Mouse (Mus musculus) cerebellum, adult 11-12 months (tissue): Measurements from ENCODE around the gene Ccdc78.

Experiments
- DNase-seq: peaks from one replicate; pipeline ENCODE4 v3.0.0; 2022

The Ccdc78 gene

DNA sequence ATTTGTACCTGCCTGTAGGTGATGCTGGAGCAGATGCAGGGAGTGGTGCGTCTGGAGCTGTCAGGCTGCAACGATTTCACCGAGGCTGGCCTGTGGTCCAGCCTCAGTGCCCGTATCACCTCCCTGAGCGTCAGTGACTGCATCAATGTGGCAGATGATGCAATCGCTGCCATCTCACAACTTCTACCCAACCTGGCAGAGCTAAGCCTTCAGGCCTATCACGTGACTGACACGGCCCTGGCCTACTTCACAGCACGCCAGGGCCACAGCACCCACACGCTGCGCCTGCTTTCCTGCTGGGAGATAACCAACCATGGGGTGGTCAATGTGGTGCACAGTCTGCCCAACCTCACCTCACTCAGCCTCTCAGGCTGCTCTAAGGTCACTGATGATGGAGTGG lies 31.3 kb downstream of the Ccdc78 start:
- DNase-seq = no peak

DNA sequence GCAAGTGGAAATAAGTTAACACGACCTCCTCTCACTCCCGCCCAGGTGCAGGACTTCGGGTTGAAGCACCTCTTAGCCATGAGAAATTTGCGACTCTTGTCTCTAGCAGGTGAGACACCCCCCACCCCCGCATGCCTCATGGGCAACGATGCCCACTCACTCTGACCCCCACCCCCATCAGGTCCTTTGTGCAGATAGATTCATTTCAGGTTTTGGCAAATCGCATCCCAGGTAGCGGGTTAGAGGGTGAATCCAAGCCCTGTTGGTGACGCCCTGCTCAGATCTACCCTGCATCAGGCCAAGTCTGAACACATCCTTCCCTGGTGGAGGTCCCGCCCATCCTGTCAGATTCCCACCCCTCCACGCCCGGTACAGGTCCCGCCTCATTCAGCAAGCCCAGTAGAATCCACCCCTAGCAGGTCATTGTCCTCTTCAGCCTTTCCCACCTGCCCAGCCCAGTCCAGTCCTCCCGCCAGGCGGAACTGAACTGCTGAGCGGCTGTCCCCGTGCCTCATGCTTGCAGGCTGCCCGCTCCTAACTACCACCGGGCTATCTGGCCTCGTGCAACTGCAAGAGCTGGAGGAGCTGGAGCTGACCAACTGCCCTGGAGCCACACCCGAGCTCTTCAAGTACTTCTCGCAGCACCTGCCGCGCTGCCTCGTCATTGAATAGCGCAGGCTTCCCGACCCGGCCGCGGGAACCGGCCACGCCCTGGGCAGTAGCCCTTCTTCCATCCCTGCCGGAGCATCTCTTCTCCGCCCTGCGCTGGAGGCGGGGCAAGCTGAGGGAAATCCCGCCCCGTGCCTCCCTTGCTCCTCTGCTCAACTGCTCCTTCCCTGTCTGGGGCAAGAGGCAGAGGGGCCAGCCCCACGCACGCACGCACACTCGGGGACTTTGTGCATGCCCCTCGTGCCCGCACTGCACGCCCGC lies 32.7 kb downstream of the Ccdc78 start:
- DNase-seq = no peak

DNA sequence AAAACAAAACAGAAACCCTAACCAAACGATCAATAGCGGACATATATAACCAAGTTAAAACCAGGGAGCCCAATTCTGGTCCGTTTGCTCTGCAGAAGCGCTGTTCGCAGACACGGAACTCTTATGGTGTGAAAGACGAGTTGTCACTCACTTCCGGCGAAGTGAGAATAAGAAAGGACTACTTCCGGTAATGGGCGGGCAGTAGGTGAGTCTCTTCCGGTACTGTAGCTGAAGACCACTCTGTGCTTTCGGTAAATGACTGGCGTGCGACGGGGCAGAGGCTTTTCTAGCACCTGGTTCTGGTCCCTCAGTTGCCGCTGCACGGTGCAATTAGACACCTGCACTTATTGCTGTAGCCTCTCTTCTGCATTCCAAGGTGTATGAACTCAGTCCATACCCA lies 37.1 kb downstream of the Ccdc78 start, which contains the start of gene Wdr24:
TSS of gene Wdr24 (plus strand) at position 176 of the 400 bp plus-strand sequence.
- peak; percentile 80 for DNase-seq

DNA sequence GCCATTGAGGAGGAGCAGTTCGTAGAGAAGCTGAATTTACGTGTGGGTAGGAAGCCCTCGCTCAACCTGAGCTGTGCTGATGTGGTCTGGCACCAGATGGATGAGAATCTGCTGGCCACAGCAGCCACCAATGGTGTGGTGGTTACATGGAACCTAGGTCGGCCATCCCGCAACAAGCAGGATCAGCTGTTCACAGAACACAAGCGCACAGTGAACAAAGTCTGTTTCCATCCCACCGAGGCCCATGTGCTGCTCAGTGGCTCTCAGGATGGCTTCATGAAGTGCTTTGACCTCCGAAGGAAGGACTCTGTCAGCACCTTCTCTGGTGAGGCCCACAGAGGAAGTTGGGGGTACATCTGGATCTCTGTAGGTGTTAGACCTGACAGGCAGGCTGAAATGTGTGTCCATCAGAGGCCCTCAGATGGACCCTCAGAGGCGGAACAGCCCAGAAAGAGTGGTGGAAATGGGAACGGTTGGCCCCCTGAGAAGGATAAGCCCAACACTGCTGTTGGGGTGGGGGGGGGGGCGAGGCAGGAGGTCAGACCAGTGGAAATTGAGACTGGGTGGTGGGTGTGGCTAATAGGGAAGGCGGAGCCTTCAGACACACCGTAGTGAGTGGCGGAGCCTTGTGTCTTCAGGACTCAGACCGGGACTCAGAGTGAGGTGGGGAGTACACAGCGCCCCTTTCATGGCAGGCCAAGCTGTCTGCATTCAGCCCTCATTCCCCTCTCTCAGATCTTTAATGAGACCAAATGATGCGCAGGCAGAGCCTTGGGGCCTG lies 38.2 kb downstream of the Ccdc78 start:
- peak; percentile 44 for DNase-seq

DNA sequence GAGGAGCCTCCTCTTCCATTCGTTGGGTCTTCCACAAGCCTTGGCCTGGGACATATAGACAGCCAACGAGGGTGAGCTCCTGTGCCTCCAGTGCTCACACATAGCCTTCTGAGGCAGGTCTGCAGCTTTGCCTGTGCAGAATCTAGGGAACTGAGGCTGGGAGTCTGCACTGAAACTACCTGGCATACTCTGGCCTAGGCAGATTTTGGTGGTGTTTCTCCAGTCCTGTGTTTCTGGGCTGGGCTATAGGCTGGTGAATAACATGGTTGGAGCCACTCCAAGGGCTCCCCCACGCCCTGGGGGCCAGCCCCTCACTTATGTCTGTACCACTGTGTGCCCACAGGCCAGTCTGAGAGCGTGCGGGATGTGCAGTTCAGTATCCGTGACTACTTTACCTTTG lies 38.9 kb downstream of the Ccdc78 start:
- DNase-seq = peak; percentile 51

DNA sequence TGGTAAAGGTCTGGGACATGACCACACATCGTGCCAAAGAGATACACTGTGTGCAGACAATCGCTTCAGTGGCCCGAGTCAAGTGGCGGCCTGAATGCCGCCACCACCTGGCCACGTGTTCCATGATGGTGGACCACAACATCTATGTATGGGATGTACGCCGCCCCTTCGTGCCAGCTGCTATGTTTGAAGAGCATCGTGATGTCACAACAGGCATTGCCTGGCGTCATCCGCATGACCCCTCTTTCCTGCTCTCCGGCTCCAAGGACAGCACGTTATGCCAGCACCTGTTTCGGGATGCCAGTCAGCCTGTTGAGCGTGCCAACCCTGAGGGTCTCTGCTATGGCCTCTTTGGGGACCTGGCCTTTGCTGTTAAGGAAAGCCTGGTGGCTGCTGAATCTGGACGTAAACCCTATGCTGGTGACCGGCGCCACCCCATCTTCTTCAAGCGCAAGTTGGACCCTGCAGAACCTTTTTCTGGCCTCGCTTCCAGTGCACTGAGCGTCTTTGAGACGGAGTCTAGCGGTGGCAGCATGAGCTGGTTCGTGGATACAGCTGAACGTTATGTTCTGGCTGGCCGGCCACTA lies 39.7 kb downstream of the Ccdc78 start:
- DNase-seq = peak; percentile 58

DNA sequence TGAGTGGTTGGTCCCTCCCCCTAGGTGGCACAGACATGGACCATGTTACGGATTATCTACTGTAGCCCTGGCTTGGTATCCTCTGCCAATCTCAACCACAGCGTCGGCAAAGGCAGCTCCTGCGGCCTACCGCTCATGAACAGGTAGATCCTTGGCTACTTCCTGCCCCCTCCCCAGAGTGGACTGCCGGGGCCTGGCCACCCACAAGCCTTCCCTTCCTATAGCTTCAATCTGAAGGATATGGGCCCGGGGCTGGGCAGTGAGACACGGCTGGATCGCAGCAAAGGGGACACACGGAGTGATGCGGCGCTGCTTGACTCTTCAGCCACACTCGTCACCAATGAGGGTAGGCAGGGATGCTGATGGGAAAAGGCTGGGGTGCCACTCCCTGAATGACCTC lies 40.6 kb downstream of the Ccdc78 start:
- peak; percentile 52 for DNase-seq

DNA sequence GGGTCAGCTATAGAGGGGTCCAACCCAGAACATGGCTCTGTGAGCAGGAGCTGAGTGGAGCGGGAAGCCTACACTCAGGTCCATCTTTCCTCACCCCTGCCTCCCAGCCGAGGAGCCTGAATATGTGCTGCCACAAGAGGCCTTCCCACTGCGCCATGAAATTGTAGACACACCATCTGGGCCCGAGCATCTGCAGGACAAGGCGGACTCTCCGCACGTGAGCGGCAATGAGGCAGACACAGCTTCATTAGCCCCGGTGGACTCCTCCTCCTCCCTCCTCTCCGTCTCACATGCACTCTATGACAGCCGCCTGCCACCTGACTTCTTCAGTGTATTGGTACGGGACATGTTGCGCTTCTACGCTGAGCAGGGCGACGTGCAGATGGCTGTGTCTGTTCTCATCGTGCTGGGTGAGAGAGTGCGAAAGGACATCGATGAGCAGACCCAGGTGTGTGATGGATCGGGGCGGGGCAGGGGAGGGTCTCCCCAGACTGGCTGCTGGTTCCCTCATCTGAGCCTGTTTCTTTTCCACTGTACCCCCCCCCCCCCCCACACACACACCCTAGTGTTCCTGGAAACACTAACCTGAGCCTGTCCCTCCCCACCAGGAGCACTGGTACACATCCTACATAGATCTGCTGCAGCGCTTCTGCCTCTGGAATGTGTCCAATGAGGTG lies 41.3 kb downstream of the Ccdc78 start:
- DNase-seq = peak; percentile 64

DNA sequence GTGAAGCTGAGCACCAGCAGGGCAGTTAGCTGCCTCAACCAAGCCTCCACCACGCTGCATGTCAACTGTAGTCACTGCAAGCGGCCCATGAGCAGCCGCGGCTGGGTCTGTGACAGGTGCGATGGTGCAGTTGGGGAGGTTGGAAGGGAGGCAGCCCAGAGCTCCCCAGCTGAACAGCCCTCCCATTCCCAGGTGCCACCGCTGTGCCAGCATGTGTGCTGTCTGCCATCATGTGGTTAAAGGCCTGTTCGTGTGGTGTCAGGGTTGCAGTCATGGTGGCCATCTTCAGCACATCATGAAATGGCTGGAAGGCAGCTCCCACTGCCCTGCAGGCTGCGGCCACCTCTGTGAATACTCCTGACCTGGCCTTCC lies 41.8 kb downstream of the Ccdc78 start:
- DNase-seq = peak; percentile 70

DNA sequence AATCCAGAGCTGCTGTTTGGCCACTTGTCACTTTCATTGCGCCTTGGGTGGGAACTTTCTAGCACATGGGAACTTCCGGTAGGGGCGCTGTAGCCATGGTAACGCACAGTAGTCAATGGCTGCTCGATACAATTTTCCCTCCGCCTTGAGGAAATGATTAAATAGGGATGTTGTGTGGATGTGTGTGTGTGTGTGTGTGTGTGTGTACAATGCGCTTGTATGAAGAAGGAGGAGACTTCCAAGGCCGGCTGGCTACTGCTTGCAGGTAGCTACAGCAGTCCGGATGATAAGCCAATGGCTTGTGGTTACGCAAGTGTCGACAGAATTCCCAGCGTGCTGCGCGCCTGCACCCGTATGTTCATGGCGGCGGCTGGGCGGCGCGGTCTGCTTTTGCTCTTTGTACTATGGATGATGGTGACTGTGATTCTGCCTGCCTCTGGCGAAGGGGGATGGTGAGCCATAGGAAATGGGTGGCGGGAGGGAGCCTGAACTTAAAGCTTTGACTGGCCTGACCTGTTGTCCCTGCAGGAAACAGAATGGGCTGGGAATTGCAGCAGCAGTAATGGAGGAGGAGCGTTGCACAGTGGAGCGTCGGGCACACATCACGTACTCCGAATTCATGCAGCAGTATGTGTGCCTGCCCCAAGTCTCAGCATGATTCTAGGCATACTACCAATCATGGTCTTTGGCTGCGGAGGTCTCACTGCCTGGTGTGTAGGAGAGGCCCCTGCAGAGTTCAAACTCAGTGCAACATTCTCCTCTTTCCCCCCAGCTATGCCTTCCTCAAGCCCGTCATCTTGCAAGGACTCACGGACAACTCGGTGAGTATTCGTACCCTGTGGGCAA lies 42.6 kb downstream of the Ccdc78 start, which contains the start of gene Jmjd8:
TSS of gene Jmjd8 (plus strand) at position 156 of the 846 bp plus-strand sequence.
- peak; percentile 80 for DNase-seq

DNA sequence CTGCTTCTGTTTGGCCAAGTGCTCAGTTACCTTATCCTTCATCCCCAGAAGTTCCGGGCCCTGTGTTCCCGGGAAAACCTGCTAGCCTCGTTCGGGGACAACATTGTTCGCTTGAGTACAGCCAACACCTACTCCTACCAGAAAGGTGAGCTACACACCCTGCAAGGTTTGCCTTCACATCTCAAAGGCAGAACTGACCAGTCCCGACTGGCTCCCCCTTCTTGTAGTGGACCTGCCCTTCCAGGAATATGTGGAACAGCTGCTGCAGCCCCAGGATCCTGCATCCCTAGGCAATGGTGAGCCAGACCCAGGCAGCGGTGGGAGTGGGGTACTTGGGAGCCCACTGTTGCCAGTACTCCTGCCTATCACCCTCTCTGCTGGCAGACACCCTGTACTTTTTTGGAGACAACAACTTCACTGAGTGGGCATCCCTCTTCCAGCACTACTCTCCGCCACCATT lies 43.2 kb downstream of the Ccdc78 start:
- DNase-seq = peak; percentile 59

DNA sequence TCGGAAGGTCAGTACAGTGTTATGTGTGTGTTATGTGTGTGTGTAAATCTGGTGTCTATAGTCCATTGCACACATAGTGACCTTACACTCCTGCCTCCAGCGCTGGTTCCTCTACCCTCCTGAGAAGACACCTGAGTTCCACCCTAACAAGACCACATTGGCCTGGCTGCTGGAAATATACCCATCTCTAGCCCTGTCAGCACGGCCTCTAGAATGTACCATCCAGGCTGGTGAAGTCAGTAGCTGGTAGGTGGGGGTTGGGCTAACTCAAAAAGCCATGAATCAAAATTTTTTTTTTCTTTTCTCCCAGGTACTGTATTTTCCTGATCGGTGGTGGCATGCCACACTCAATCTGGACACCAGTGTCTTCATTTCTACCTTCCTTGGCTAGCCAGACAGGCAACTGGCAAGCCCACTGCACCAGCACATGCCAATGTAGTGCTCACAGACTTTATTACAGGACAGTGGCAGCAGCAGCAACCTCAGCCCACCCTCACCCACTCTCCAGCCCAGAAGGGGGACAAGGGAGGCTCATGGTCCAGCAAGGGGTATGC lies 43.9 kb downstream of the Ccdc78 start:
- peak; percentile 58 for DNase-seq

DNA sequence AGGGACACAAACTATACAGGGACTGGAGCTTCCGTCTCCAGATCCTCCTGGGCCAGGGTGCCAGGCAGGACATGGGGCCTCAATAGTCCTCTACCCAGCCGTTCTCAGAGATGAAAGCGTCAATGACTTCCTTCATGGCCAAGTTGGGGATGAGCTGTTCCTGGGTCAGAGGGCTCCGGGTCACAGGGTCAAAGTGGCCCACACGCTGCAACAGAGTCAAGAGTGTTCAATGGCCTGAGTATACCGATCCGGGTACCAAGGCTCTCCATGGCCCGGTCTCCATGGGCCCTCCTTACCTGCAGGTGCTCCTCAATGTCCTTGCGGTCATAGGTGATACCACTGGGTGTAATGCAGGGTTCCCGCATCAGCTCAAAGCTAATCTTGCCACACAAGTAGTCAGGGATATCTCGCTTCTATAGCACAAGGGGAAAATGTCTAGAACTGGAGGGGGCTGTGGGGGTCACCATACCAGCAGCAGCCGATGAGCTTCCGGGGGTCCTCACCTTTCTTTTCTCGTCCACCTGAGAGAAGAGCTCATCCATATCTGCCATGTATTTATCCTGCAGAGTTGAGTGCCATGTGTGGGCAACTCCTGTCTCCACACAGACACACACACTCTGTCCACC lies 44.5 kb downstream of the Ccdc78 start:
- peak; percentile 59 for DNase-seq

DNA sequence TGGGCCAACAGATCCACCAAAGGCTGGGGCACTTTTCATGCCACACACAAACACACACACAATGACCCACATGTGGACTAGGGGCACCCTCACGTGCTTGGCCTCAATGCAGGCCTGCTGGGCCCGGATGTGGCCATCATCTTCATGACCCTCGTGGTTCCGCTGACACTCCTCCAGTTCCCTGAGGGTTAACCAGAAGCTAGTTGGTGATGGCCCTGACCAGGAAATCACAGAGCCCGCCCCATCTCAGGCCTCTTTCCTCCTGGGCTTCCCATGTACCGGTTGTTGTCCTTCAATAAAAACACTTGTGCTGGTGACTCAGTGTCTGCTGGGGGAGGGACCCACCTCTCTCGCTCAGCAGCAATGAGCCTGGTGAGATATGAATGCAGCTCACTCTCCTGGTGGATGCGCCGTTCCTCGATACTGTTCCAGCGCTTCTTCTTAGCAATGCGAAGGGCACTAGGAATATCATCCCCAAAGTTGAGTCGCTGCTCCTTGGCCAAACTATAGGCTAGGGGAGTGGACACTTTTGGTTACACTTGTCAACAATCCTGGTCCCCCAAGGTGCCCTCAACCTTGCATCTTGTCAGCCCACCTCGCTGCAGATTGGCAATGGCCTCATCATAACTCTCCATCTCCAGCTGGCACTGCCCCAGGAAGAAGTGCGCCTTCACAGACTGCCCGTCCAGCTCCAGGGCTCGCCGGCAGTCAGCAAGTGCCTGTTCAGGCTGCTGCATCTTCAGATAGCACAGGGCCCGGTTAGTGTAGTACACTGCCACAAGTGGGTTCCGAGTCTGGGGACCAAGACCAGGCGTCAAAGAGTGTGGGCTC lies 45.3 kb downstream of the Ccdc78 start:
- DNase-seq = peak; percentile 80

DNA sequence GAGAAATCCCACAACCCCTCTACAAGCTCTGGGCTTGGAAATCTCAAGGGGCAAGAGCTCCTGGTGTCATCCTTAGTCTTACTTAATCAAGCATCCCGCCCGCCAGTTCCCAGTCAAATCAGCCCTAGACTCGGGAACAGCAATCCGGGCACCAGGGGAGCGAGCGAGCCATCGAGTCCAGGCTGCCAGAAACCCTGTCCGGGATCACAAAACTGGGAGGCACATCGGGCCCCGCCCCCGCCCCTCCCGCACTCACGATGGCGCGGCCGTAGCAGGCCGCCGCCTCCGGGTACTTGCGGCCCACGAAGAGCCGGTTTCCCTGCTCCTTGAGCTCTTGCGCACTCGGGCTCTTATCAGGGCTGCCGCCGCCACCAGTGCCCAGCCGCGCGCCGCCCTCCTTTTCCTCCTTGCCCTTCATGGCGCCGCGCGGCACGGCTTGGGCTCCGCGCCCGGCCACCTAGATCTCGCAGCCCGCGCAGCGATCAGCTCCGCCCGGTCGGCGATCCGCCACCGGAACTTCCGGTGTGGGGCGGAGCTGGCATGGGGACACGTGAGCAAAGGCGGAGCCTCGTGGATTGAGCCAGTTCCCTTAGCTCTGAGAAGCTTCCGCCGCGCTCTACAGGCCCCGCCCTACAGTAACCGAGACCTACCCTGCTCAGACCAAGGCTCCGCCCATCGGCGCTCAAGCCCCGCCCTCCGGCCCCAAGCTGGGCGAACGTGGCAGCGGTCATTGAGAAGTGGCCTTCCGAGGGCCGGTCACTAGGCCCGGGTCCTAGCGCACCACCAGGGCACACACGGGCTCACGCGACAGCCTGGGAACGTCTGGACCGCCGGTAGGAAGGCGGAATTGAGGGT lies 46.3 kb downstream of the Ccdc78 start:
- DNase-seq = peak; percentile 99

DNA sequence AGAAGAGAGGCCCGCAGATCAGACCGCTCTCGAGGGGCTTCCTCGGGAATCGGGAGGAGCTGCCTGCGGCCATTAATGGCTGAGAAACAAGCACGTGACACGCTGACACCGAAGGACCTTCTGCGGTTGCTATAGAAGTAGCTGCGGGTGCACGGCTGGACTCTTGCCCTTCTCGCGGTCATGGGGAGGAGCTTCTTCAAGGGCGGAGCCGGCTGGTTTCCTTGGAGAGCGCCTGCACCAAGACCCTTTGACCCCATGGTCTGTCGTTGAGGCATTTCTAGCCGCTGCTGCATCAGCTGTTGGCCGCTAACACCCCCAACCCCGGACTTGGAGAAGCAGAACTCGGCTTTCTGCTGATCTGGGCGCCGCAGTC lies 46.9 kb downstream of the Ccdc78 start, which contains the start of gene Stub1:
TSS of gene Stub1 (minus strand) at position 114 of the 373 bp plus-strand sequence.
- no peak for DNase-seq

DNA sequence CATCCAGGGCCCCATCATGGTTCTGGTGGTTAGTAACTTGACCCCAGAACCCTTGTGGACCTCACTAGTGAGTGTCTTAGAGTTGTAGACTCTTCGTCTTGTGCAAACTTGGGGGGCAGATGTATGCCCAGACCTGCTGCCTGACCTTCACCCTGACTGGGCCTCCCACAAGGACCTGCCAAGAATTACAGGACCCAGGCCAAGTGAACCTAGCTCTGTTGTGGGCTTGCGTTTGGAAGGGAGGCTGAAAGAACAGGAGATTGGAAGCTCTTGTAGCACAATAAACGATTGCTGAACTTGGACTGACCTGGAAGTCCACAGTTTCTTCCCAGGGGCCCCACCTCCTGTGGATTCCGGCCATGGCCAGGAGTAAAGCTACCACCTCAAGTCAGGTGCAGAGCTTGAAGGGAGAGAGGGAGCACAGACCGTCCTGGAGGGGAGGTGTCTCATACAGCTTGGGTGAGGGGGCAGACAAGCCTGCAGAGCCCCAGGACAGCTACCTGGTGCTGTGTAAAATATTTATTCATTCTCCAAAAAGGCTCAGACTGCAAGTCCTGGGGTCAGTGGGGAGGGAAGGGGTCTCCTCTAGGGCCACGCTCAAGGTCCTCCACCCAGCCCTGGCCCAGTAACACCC lies 47.7 kb downstream of the Ccdc78 start:
- DNase-seq = peak; percentile 75

DNA sequence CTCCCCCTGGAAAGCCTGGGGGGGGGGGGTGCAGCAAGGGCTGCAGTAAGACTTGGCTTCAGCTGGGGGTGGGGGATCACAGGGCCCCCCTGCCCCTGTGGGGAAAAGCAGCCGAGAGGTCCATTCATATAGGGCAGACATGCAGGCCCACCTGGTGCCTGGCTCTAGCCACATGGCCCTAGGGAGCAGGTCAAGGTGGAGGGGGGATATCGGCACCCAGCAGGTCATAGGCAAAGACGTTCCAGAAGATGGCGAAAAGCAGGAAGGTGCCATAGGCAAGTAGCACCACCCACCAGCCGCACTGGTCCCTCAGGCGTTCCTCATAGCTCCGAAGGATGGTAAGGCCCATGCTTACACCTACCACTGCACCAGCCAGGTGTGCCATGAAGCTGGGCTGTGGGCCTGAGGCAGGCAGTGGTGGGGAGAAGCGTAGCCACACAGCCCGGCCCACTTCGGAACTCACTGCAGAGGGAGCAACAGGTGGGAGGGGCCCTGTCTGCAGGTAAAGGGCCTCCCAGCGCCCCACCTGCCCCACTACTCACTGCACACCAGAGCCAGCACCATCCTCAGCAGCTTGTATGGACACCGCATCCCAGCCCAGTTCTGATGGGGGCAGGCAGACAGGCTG lies 48.3 kb downstream of the Ccdc78 start:
- peak; percentile 76 for DNase-seq
